Mouse (Mus musculus) forebrain, embryonic 15.5 days (tissue): ENCODE measurements at regions not wholly inside any gene's neighbourhood (a gene's known extent, or its start where the extent isn't known, plus 50 kb on each side); places are given as distances from the start of the nearest gene placed in this dataset.

Experiments
- ATAC-seq: fragments of 200-750 bp; cut with Nextera tagmentation; replicated peaks from 2 replicates; pipeline ENCODE4 v1.8.0; 2017; ENCODE audit warnings: mild to moderate bottlenecking, moderate TSS enrichment, moderate library complexity
- H3K27ac ChIP-seq: fragments of 300-500 bp; sonication (generic); replicated peaks from 2 replicates; pipeline ENCODE4 v1.5.1; 2015; ENCODE audit warnings: mild to moderate bottlenecking, inconsistent platforms
- H3K27me3 ChIP-seq: fragments of 300-500 bp; sonication (generic); 2 replicates; pipeline ENCODE4 v1.6.1; 2015; ENCODE audit warnings: inconsistent platforms
- H3K36me3 ChIP-seq: fragments of 300-500 bp; sonication (generic); 2 replicates; pipeline ENCODE4 v1.6.1; 2015; ENCODE audit warnings: mild to moderate bottlenecking, inconsistent platforms
- H3K4me1 ChIP-seq: fragments of 300-500 bp; sonication (generic); 2 replicates; pipeline ENCODE4 v1.6.1; 2015; ENCODE audit warnings: inconsistent platforms
- H3K4me2 ChIP-seq: fragments of 300-500 bp; sonication (generic); replicated peaks from 2 replicates; pipeline ENCODE4 v1.6.1; 2015; ENCODE audit warnings: mild to moderate bottlenecking, inconsistent platforms
- H3K4me3 ChIP-seq: fragments of 300-500 bp; sonication (generic); 2 replicates; pipeline ENCODE4 v1.5.1; 2015; ENCODE audit warnings: mild to moderate bottlenecking, inconsistent platforms
- H3K9ac ChIP-seq: fragments of 300-500 bp; sonication (generic); replicated peaks from 2 replicates; pipeline ENCODE4 v1.6.1; 2015; ENCODE audit warnings: mild to moderate bottlenecking, inconsistent platforms
- H3K9me3 ChIP-seq: fragments of 300-500 bp; sonication (generic); 2 replicates; pipeline ENCODE4 v1.6.1; 2016; ENCODE audit warnings: inconsistent platforms
- WGBS: fragments of 180-500 bp; shearing (Covaris S2); methylation state at CpG from one replicate; pipeline ENCODE4 v1.1.7; 2015; ENCODE audit warnings: mixed read lengths; 5-methylcytosine and 5-hydroxymethylcytosine counted together

- H3K4me2 ChIP-seq, result no peak overlapping the region
- H3K9me3 ChIP-seq, result no peaks in the 10 kb centered on the region
- no peak overlapping the region for H3K27ac ChIP-seq
- no peaks in the 10 kb centered on the region for H3K27me3 ChIP-seq
- H3K4me1 ChIP-seq, result peaks cover 9% of the 10 kb centered on the region; the same call in 1 of the 2 replicates
- no peak for ATAC-seq
- no peak overlapping the region for H3K9ac ChIP-seq
- H3K4me3 ChIP-seq, result no peak overlapping the region
- no peaks in the 10 kb centered on the region for H3K36me3 ChIP-seq
- WGBS, result 53% methylated on average over 10 of the region's 10 CpGs
Observed at GRCm38 (mm10) chr1:151095344-151096050, 86.8 kb upstream of the Gm47985 start.

GRCm38 (mm10) chr1:151096079-151096478, 86.3 kb upstream of the Gm47985 start:
- H3K4me2 ChIP-seq, result no peak overlapping the region; the same call in 1 of the 2 replicates
- H3K9me3 ChIP-seq, result no peaks in the 10 kb centered on the region
- no peak overlapping the region for H3K27ac ChIP-seq
- no peaks in the 10 kb centered on the region for H3K27me3 ChIP-seq
- no peaks in the 10 kb centered on the region for H3K36me3 ChIP-seq
- H3K4me3 ChIP-seq, result no peak overlapping the region
- H3K4me1 ChIP-seq, result peaks cover 9% of the 10 kb centered on the region; the same call in 1 of the 2 replicates
- ATAC-seq, result peak; percentile 66; the same call in 1 of the 2 replicates
- WGBS, result 22% methylated on average over 9 of the region's 9 CpGs
- no peak overlapping the region for H3K9ac ChIP-seq

- 100% methylated on average over 1 of the region's 1 CpGs for WGBS
- Histone ChIP-seq H3K9me3 (no peaks in the 10 kb centered on the region), H3K27me3 (no peaks in the 10 kb centered on the region), H3K4me2 (no peak overlapping the region), H3K4me1 (peaks cover 9% of the 10 kb centered on the region; the same call in 1 of the 2 replicates), H3K9ac (no peak overlapping the region), H3K4me3 (no peak overlapping the region), H3K27ac (no peak overlapping the region), H3K36me3 (no peaks in the 10 kb centered on the region)
- ATAC-seq, result no peak
Observed at GRCm38 (mm10) chr1:151097506-151097905, 84.8 kb upstream of the Gm47985 start.

GRCm38 (mm10) chr1:151098763-151099162, 83.6 kb upstream of the Gm47985 start:
- 84% methylated on average over 1 of the region's 1 CpGs for WGBS

GRCm38 (mm10) chr1:151100565-151101483, 81.5 kb upstream of the Gm47985 start:
- Histone ChIP-seq H3K4me3 (no peak overlapping the region), H3K9ac (no peak overlapping the region), H3K27ac (no peak overlapping the region), H3K9me3 (no peaks in the 10 kb centered on the region), H3K4me1 (peaks cover 5% of the 10 kb centered on the region; the same call in 1 of the 2 replicates), H3K36me3 (no peaks in the 10 kb centered on the region), H3K27me3 (no peaks in the 10 kb centered on the region), H3K4me2 (no peak overlapping the region)
- WGBS, result 70% methylated on average over 12 of the region's 12 CpGs
- ATAC-seq, result no peak

More at GRCm38 (mm10) chr1:151098763-151099162, 83.6 kb upstream of the Gm47985 start:
- Histone ChIP-seq H3K36me3 (no peaks in the 10 kb centered on the region), H3K4me1 (peaks cover 9% of the 10 kb centered on the region; the same call in 1 of the 2 replicates), H3K27me3 (no peaks in the 10 kb centered on the region), H3K4me2 (no peak overlapping the region), H3K9me3 (no peaks in the 10 kb centered on the region), H3K9ac (no peak overlapping the region), H3K4me3 (no peak overlapping the region), H3K27ac (no peak overlapping the region)
- ATAC-seq, result no peak

GRCm38 (mm10) chr1:151101516-151101915, 80.8 kb upstream of the Gm47985 start:
- H3K4me3 ChIP-seq, result no peak overlapping the region

GRCm38 (mm10) chr1:151102061-151102460, 80.3 kb upstream of the Gm47985 start:
- WGBS, result 75% methylated on average over 3 of the region's 3 CpGs

More at GRCm38 (mm10) chr1:151101516-151101915, 80.8 kb upstream of the Gm47985 start:
- H3K36me3 ChIP-seq, result no peaks in the 10 kb centered on the region
- no peaks in the 10 kb centered on the region for H3K4me1 ChIP-seq
- H3K27ac ChIP-seq, result no peak overlapping the region
- no peak overlapping the region for H3K9ac ChIP-seq
- 74% methylated on average over 1 of the region's 1 CpGs for WGBS
- no peaks in the 10 kb centered on the region for H3K9me3 ChIP-seq
- no peaks in the 10 kb centered on the region for H3K27me3 ChIP-seq
- ATAC-seq, result no peak
- no peak overlapping the region for H3K4me2 ChIP-seq

GRCm38 (mm10) chr1:151102646-151103391, 79.5 kb upstream of the Gm47985 start:
- no peak for ATAC-seq
- Histone ChIP-seq H3K36me3 (no peaks in the 10 kb centered on the region), H3K27me3 (no peaks in the 10 kb centered on the region), H3K9me3 (no peaks in the 10 kb centered on the region), H3K9ac (no peak overlapping the region), H3K4me1 (no peaks in the 10 kb centered on the region), H3K4me2 (no peak overlapping the region), H3K4me3 (no peak overlapping the region), H3K27ac (no peak overlapping the region)
- 89% methylated on average over 16 of the region's 16 CpGs for WGBS

More at GRCm38 (mm10) chr1:151102061-151102460, 80.3 kb upstream of the Gm47985 start:
- no peak overlapping the region for H3K27ac ChIP-seq
- no peaks in the 10 kb centered on the region for H3K9me3 ChIP-seq
- no peak overlapping the region for H3K4me3 ChIP-seq
- H3K27me3 ChIP-seq, result no peaks in the 10 kb centered on the region
- no peak overlapping the region for H3K4me2 ChIP-seq
- H3K36me3 ChIP-seq, result no peaks in the 10 kb centered on the region
- no peak for ATAC-seq
- H3K9ac ChIP-seq, result no peak overlapping the region
- H3K4me1 ChIP-seq, result no peaks in the 10 kb centered on the region

GRCm38 (mm10) chr1:151103522-151104037, 78.8 kb upstream of the Gm47985 start:
- H3K27me3 ChIP-seq, result no peaks in the 10 kb centered on the region
- H3K4me2 ChIP-seq, result no peak overlapping the region
- H3K9me3 ChIP-seq, result no peaks in the 10 kb centered on the region
- no peak overlapping the region for H3K9ac ChIP-seq
- 73% methylated on average over 6 of the region's 6 CpGs for WGBS
- H3K4me1 ChIP-seq, result no peaks in the 10 kb centered on the region
- no peak for ATAC-seq
- no peak overlapping the region for H3K27ac ChIP-seq
- no peak overlapping the region for H3K4me3 ChIP-seq
- no peaks in the 10 kb centered on the region for H3K36me3 ChIP-seq

GRCm38 (mm10) chr1:151104346-151104745, 78.0 kb upstream of the Gm47985 start:
- H3K4me1 ChIP-seq, result no peaks in the 10 kb centered on the region
- H3K9me3 ChIP-seq, result no peaks in the 10 kb centered on the region
- H3K4me2 ChIP-seq, result no peak overlapping the region
- H3K27me3 ChIP-seq, result no peaks in the 10 kb centered on the region
- no peak overlapping the region for H3K9ac ChIP-seq
- H3K36me3 ChIP-seq, result no peaks in the 10 kb centered on the region
- H3K27ac ChIP-seq, result no peak overlapping the region
- ATAC-seq, result no peak
- H3K4me3 ChIP-seq, result no peak overlapping the region
- 90% methylated on average over 5 of the region's 5 CpGs for WGBS

GRCm38 (mm10) chr1:151104806-151105205, 77.5 kb upstream of the Gm47985 start:
- no peaks in the 10 kb centered on the region for H3K9me3 ChIP-seq
- H3K36me3 ChIP-seq, result no peaks in the 10 kb centered on the region
- 91% methylated on average over 2 of the region's 2 CpGs for WGBS

More at GRCm38 (mm10) chr1:151104806-151105205, 77.5 kb upstream of the Gm47985 start:
- ATAC-seq, result no peak
- no peak overlapping the region for H3K9ac ChIP-seq
- H3K4me1 ChIP-seq, result no peaks in the 10 kb centered on the region
- no peak overlapping the region for H3K4me3 ChIP-seq
- H3K4me2 ChIP-seq, result no peak overlapping the region
- no peaks in the 10 kb centered on the region for H3K27me3 ChIP-seq
- H3K27ac ChIP-seq, result no peak overlapping the region
